Mouse (Mus musculus): ENCODE data around the gene Txnrd1. TPM values are rescaled to one million over a fixed set of nuclear protein-coding genes. Genes with fewer than 3 reads are reported as not detected.

Txnrd1 gene
- total and polyA plus RNA-seq, 2 experiments from 2014 or later = 30.4 to 35.0 TPM

- ATAC-seq (ENCODE audit: insufficient read depth, low read depth) = no peak
- no peak overlapping the region for H3K4me2 ChIP-seq (ENCODE audit: low read depth, low read length)
- H3K27me3 ChIP-seq (ENCODE audit: control insufficient read depth, insufficient read depth, low read length) = no peaks in the 10 kb centered on the region
- H3K27ac ChIP-seq (ENCODE audit: low read depth) = no peak overlapping the region
- no peaks in the 10 kb centered on the region for H3K9me3 ChIP-seq (replicated peaks; ENCODE audit: control insufficient read depth, low read length)
- 71% methylated on average over 18 of the region's 18 CpGs for WGBS
- H3K4me3 ChIP-seq (ENCODE audit: low read depth, low read length) = no peak overlapping the region
- no peak overlapping the region for H3K9ac ChIP-seq (replicated peaks; ENCODE audit: low read depth, low read length)
- TF ChIP-seq CTCF (IDR thresholded peaks at IDR 0.05; ENCODE audit: low read depth) (no peak), EP300 (IDR thresholded peaks at IDR 0.05; ENCODE audit: low read depth) (no peak)
- DNase-seq (ENCODE audit: low spot score) = no peak
- H3K4me1 ChIP-seq (ENCODE audit: control insufficient read depth, insufficient read depth) = no peaks in the 10 kb centered on the region
- peaks cover 35% of the 10 kb centered on the region for H3K36me3 ChIP-seq (replicated peaks; ENCODE audit: control insufficient read depth, insufficient read depth, low read length)
These were observed 60.3 kb downstream of the Txnrd1 start for GRCm38 (mm10) chr10:82893872-82894650.

GRCm38 (mm10) chr10:82897936-82898335 is 64.2 kb downstream of the Txnrd1 start:
- ATAC-seq (ENCODE audit: insufficient read depth, low read depth) = no peak
- H3K4me3 ChIP-seq (ENCODE audit: low read depth, low read length) = no peak overlapping the region
- DNase-seq (ENCODE audit: low spot score) = no peak
- WGBS = 93% methylated on average over 13 of the region's 13 CpGs
- H3K27me3 ChIP-seq (ENCODE audit: control insufficient read depth, insufficient read depth, low read length) = no peaks in the 10 kb centered on the region
- TF ChIP-seq CTCF (IDR thresholded peaks at IDR 0.05; ENCODE audit: low read depth) (no peak), EP300 (IDR thresholded peaks at IDR 0.05; ENCODE audit: low read depth) (no peak)
- no peak overlapping the region for H3K4me2 ChIP-seq (ENCODE audit: low read depth, low read length)
- no peaks in the 10 kb centered on the region for H3K4me1 ChIP-seq (ENCODE audit: control insufficient read depth, insufficient read depth)
- H3K9me3 ChIP-seq (replicated peaks; ENCODE audit: control insufficient read depth, low read length) = no peaks in the 10 kb centered on the region
- H3K36me3 ChIP-seq (replicated peaks; ENCODE audit: control insufficient read depth, insufficient read depth, low read length) = peaks cover 28% of the 10 kb centered on the region
- no peak overlapping the region for H3K27ac ChIP-seq (ENCODE audit: low read depth)
- no peak overlapping the region for H3K9ac ChIP-seq (replicated peaks; ENCODE audit: low read depth, low read length)

GRCm38 (mm10) chr10:82898893-82899292 is 65.1 kb downstream of the Txnrd1 start:
- peak; percentile 86 for ATAC-seq (ENCODE audit: insufficient read depth, low read depth)
- Histone ChIP-seq H3K9me3 (replicated peaks; ENCODE audit: control insufficient read depth, low read length) (no peaks in the 10 kb centered on the region), H3K9ac (replicated peaks; ENCODE audit: low read depth, low read length) (no peak overlapping the region), H3K4me1 (ENCODE audit: control insufficient read depth, insufficient read depth) (no peaks in the 10 kb centered on the region), H3K27me3 (ENCODE audit: control insufficient read depth, insufficient read depth, low read length) (no peaks in the 10 kb centered on the region), H3K4me3 (ENCODE audit: low read depth, low read length) (no peak overlapping the region), H3K4me2 (ENCODE audit: low read depth, low read length) (peak overlapping the region; percentile 13; the same call in 1 of the 2 replicates), H3K36me3 (replicated peaks; ENCODE audit: control insufficient read depth, insufficient read depth, low read length) (peaks cover 28% of the 10 kb centered on the region), H3K27ac (ENCODE audit: low read depth) (no peak overlapping the region)
- no peak for TF ChIP-seq EP300 (IDR thresholded peaks at IDR 0.05; ENCODE audit: low read depth)
- no peak for TF ChIP-seq CTCF (IDR thresholded peaks at IDR 0.05; ENCODE audit: low read depth)
- 23% methylated on average over 7 of the region's 7 CpGs for WGBS
- DNase-seq (ENCODE audit: low spot score) = peak; percentile 80

GRCm38 (mm10) chr10:82899810-82900421 is 66.2 kb downstream of the Txnrd1 start:
- ATAC-seq (ENCODE audit: insufficient read depth, low read depth) (no peak), DNase-seq (ENCODE audit: low spot score) (no peak)
- H3K27ac ChIP-seq (ENCODE audit: low read depth) = no peak overlapping the region
- H3K9ac ChIP-seq (replicated peaks; ENCODE audit: low read depth, low read length) = no peak overlapping the region
- whole genome bisulfite sequencing = 49% methylated on average over 16 of the region's 16 CpGs
- H3K4me2 ChIP-seq (ENCODE audit: low read depth, low read length) = no peak overlapping the region
- no peak overlapping the region for H3K4me3 ChIP-seq (ENCODE audit: low read depth, low read length)
- H3K36me3 ChIP-seq (replicated peaks; ENCODE audit: control insufficient read depth, insufficient read depth, low read length) = peaks cover 23% of the 10 kb centered on the region
- no peaks in the 10 kb centered on the region for H3K27me3 ChIP-seq (ENCODE audit: control insufficient read depth, insufficient read depth, low read length)
- TF ChIP-seq CTCF (IDR thresholded peaks at IDR 0.05; ENCODE audit: low read depth) (no peak), EP300 (IDR thresholded peaks at IDR 0.05; ENCODE audit: low read depth) (no peak)
- H3K4me1 ChIP-seq (ENCODE audit: control insufficient read depth, insufficient read depth) = no peaks in the 10 kb centered on the region
- no peaks in the 10 kb centered on the region for H3K9me3 ChIP-seq (replicated peaks; ENCODE audit: control insufficient read depth, low read length)

- no peak for DNase-seq (ENCODE audit: low spot score)
- H3K9ac ChIP-seq (replicated peaks; ENCODE audit: low read depth, low read length) = no peak overlapping the region
- H3K4me3 ChIP-seq (ENCODE audit: low read depth, low read length) = no peak overlapping the region
- 37% methylated on average over 7 of the region's 7 CpGs for WGBS
- H3K36me3 ChIP-seq (replicated peaks; ENCODE audit: control insufficient read depth, insufficient read depth, low read length) = peaks cover 23% of the 10 kb centered on the region
- H3K4me2 ChIP-seq (ENCODE audit: low read depth, low read length) = no peak overlapping the region
- H3K9me3 ChIP-seq (replicated peaks; ENCODE audit: control insufficient read depth, low read length) = no peaks in the 10 kb centered on the region
- ATAC-seq (ENCODE audit: insufficient read depth, low read depth) = no peak
- no peaks in the 10 kb centered on the region for H3K27me3 ChIP-seq (ENCODE audit: control insufficient read depth, insufficient read depth, low read length)
- no peak overlapping the region for H3K27ac ChIP-seq (ENCODE audit: low read depth)
- TF ChIP-seq EP300 (IDR thresholded peaks at IDR 0.05; ENCODE audit: low read depth) = no peak
- no peak for TF ChIP-seq CTCF (IDR thresholded peaks at IDR 0.05; ENCODE audit: low read depth)
- H3K4me1 ChIP-seq (ENCODE audit: control insufficient read depth, insufficient read depth) = no peaks in the 10 kb centered on the region
These were observed 66.8 kb downstream of the Txnrd1 start for GRCm38 (mm10) chr10:82900546-82900945.

Measured in heart, postnatal 0 days (tissue).